Mouse (Mus musculus) layer of hippocampus, adult 9-11 months (tissue): ENCODE data around the gene Cdc25b.
A peak's percentile ranks its signal among the peaks of the same experiment; 100 is the strongest.

Source experiments
- DNase-seq: peaks from one replicate; pipeline ENCODE4 v3.0.0; 2022

Cdc25b gene

GRCm38 (mm10) chr2:131186771-131187601, at the start of gene Cdc25b, which contains the start of gene Spef1:
Cdc25b (plus strand) TSS chr2:131186949.
Spef1 (minus strand) TSS chr2:131187282.
- peak; percentile 79 for DNase-seq

DNA sequence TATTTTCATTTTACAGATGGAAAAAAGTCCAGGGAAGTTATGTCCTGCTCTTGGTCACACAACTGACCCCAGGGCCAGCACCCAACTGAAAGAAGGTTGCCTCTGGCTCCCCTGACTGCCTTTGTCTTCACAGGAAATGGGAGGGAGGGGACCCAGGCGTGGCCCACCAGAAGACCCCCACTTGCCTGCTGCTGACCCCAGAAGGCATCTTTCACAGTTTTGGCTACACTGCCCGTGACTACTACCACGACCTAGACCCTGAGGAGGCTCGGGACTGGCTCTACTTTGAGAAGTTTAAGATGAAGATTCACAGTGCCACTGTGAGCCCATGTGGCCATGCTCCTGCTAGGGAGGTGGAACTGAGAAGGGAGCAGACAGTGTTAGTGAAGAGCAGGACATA, 48.5 kb upstream of the Cdc25b start:
- no peak for DNase-seq

DNA sequence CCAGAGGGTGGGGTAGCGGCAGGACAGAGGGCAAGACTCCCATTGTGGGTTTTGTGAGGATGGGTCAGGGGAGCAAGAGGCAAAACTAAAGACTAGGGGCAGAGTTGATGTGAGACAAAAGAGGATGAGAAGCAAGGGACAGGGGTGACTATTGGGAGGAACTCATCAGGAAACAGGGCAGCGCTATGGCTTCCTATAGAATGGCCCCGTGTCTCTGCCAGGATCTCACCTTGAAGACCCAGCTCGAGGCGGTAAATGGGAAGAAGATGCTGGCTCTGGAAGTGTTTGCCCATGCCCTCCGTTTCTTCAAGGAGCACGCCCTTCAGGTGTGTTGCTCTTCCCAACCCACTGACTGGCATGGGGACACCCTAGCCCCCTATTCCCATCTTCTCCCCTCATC, 48.0 kb upstream of the Cdc25b start:
- no peak for DNase-seq

DNA sequence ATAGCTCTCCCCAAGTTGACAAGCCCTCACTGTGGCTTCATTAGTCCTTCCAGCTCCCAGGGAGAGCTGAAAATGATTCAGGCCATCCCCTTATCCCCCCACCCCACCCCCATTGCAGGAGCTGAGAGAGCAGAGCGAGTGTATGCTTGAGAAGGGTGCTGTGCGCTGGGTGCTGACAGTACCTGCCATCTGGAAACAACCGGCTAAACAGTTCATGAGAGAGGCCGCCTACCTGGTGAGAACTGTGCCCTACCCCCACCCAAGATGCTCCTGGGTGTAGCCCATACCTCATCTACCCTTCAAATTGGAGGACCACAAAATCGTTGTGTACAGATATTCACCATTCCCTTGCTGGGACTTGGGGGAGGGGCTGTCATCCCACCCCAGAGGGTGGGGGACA, 47.5 kb upstream of the Cdc25b start:
- DNase-seq, result no peak

DNA sequence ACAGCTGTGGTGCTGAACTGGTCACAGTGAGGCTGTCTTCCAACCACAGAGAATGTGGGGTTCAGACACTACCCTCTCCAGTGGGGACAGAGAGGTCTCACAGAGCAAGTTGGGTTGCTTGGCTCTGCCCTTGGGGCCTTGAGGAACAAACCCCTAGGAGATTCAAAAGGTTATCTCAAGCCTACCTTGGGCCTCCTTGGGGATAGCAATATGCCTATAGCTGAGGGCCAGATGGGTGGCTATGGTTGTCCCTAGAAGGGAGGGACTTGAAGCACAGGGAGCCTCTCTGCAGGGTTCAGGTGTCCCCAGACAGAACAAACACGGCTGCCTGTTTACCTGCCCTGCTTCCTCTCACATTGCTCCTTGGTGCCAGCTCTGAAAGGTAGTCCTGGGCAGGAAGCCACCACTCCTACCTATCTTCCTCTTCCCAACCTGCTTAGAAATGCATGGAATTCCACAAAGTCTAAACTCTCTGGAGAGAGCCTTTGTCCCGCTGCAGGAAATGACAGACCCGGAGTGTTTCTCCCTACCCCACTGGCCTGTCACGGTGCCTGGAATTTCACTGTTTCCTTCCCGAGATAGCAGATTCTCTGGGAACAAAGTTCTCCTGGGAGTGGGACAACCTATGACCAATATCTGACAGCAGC, 46.7 kb upstream of the Cdc25b start:
- DNase-seq, result no peak

- no peak for DNase-seq
Observed at GRCm38 (mm10) chr2:131140533-131140905, 46.2 kb upstream of the Cdc25b start.

DNA sequence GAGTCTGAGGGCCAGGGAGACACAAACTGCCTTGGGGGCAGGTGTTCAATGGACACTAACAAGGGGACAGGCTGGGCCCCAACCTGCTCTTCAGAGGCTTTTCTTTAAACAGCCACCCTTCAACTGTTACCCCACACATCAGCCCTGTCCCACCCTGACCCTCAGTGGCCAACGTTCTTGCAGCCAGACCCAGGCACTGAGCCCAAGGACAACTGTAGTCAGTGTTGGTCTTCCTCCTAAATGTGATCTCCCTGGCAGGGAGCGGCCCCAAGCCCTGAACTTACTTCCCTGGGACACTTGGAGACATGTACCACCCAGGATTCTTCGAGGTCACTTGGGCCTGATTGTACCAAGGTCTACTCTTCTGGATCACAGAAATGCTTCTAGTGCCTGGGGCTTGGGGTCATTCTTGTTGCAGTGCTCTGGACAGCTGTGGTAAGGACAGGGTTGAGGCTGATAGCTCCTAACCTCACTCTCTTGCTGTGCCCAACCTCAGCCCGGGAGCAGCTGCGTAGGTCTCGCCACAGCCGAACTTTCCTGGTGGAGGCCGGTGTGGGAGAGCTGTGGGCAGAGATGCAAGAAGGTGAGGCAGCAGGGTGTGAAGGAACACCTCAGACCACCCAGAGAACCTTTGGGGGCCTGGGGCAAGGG, 45.3 kb upstream of the Cdc25b start:
- DNase-seq, result no peak

GRCm38 (mm10) chr2:131142592-131142991, 44.2 kb upstream of the Cdc25b start:
- DNase-seq, result peak; percentile 35

DNA sequence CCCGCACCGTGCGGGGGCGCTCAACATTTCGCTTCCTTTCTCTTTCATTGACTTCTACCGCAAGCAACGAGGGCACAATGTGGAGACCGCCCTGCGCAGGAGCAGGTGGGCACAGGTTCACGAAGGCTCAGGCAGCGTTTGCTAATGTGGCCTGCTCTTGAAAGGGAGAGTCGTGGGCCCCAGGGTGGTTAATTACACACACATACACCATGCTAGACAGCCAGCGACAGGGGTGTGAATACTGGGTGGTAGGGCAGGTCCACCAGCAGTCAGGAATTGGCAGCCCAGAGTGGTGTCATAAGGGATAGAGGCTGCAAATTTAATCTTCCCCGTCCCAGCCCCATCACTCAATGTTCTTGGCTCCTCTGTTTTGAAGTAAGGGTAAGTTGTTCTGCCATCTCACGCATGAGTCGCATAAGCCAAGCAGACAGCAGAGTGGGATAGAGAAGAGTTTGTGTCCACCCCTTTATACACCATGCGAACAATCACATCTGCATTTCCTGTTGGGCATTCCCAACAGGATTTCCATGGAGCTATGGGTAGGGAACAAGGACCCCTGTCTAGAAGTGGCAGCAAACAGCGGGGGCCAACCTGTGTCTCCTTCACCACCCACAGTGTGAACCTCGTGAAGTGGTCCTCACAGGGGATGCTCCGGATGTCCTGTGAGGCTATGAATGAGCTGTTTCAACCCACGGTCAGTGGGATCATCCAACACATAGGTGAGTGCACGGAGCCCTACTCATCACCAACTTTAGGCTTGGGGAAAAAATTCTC, 43.6 kb upstream of the Cdc25b start:
- no peak for DNase-seq

DNA sequence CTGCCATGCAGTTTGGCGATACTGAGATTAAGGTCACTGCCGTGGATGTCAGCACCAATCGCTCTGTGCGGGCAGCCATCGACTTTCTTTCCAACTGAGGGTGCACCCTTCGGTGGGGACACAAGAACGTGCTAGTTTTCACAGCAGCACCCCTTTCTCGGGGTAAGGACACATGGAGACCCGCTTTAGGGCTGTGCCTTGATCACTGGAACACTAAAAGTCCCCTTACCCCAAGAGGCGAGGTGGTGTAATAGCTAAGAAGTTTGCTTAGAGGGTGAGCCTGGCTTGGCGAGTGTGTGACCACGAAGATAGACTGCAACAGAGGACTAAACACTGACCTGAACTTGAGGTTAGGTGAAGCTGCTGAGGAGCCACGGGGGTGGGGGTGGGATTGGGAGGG, 41.6 kb upstream of the Cdc25b start:
- DNase-seq, result no peak

DNA sequence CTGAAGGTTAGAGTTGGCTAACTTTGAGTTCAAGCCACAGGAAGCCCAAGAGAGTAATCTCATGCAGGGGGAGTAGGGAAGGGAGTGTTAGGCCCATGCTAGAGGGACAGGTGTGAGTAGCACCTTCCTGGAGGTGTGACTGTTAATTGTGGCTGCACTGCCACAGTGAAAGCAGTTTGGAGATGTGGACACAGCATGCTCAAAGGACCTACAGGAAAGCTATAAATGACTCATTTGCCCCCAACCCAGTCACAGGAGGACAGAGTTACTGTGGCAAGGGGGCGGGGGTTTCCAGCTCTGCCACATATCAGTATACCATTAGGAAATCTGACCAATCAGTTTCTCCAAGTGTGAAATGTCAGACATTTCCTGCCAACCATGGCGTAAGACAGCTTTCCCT, 41.2 kb upstream of the Cdc25b start:
- no peak for DNase-seq

DNA sequence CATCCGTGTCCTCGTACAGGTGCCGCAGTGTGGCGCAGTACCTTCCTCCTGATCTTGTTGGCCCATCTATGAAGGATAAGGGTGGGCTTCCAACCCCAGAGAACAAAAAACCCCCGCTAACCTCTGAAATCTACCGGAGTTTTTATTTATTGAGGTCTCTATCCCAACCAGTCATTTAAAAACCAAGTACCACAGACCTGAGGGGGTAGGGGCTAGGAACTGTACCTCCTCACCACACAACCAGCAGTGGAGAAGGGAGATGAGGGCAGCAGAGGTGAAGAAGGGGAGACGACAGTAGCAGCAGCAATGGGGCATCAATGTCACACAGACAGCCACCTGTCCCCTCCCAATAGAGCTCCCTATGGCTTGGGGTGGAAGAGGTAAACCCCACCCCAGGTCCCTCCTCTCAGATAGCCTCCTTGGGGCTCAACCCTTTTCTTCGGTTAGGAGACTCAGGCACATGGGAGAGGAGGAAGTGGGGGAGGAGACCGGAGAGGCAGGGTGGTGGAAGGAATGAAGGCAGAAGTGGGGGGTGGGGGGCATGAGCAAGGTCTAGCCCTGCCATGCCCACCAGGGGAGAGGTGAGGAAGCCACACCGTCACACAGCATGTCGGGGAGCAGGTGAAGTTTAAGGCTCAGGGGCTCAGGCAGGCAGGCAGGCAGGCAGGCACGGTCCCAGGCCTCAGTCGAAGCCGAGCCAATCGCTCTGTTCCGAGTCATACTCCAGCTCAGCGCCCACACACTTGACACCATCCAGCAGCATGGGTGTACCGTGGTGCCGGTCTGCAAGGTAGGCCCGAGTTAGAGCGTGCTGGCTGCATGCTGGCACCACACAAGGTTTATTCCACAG, 40.3 kb upstream of the Cdc25b start:
- DNase-seq, result no peak

DNA sequence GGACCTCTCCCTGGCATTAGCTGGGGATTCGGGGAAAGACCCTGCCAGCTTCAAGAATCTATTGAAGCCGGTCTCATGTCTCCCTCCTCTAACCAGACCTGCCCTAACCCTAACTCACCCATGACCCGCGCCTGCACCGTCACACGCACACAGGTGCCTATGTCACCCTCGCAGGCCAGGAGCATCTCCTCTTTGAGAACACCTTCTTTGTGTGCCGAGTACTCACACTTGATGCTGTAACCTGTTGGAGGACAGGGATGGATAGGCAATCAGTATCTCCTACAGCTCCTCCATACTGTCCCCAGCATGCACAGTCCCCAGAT, 39.7 kb upstream of the Cdc25b start:
- no peak for DNase-seq

DNA sequence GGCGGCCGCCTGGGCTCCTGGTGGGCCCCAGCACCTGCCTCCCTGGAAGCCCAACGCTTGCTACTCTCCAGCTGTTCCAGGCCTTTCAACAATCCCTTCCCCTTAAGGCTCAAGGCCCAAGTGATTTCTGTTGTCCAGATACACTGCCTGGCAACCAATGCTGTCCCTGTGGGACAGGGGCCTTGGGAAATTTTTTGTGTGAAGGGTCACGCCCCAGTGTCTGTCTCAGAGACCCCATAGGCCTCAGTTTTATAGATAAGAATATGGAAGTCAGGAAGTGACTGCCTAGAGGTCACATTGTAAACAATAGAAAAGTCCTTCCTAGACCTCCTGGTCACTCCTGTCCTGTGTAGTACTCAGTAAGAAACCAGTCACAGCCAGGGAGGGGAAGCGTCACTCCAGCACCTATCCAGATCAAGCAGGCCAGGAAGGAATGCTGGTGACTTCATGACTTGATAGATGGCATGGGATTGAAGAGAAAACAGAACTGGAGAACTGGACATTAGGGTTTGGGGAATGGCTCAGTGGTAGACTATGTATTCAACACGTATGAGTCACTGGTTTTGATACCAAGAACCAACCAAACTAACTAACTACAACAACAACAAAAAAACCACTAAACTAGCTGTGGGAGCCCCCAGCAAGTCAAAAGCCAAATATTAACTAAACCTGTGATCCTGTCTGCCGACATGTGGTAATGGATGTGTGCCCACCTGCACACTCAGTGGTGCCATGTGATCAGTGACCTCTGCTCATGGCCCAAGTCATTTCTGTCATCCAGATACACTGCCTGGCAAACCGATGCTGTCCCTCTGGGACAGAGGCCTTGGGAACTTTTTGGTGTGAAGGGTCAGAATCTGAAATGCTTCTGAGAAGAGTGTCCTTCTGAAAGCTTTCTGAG, 38.1 kb upstream of the Cdc25b start:
- DNase-seq, result no peak

DNA sequence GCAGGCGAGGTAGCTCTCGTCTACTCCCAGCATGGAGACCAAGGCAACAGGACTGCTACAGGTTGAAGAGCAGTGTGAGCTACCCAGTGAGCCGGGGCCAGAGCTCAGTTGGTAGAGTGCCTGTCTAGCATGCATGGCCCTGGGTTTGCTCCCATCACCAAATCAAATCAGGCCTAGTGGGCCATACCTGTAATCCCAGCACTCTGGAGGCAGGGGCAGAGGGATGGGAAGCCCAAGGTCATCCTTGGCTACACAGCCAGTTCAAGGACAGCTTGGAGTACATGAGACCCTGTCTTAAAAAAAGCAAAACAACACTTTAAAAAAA, 37.5 kb upstream of the Cdc25b start:
- DNase-seq, result no peak

- DNase-seq, result no peak
Observed at GRCm38 (mm10) chr2:131152166-131152730, 34.5 kb upstream of the Cdc25b start.

DNA sequence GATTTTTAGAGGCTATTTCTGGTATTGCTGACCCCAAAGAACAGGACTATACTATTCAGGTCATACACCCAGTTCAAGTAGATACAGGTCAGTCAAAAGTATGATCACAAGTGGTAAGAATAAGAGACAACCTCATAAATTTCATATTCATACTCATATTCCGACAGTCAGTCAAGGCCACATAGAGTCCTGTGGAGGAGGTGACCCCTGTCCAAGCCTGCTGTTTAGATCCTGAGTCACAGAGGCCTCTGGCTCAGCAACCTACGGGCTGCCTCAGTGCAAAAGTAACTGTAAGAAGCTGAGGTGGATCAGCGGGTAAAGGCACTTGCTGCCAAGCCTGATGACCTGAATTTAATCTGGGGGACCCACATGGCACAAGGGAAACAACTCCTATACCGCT, 32.7 kb upstream of the Cdc25b start:
- no peak for DNase-seq

- DNase-seq, result no peak
Observed at GRCm38 (mm10) chr2:131156987-131157386, 29.8 kb upstream of the Cdc25b start.

DNA sequence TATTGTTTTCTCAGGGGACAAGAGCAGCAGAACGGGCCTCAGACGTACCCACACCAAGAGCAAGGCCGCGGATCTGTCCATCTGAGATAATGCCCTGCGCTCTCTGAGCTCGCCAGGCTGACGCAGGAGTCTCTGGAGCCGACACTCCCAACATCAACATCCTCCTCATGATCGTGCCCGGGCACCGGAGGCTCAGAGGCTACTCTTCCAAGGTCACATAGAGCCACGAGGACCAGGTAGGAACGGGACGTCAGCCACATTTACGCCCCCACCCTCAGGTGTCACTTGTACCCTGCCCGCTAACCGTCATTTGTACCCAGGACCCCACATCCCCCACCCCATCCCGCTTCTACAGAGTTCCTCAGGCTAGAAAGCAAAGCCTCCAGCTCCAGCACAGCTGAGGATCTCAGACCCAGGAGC, 27.2 kb upstream of the Cdc25b start:
- no peak for DNase-seq

DNA sequence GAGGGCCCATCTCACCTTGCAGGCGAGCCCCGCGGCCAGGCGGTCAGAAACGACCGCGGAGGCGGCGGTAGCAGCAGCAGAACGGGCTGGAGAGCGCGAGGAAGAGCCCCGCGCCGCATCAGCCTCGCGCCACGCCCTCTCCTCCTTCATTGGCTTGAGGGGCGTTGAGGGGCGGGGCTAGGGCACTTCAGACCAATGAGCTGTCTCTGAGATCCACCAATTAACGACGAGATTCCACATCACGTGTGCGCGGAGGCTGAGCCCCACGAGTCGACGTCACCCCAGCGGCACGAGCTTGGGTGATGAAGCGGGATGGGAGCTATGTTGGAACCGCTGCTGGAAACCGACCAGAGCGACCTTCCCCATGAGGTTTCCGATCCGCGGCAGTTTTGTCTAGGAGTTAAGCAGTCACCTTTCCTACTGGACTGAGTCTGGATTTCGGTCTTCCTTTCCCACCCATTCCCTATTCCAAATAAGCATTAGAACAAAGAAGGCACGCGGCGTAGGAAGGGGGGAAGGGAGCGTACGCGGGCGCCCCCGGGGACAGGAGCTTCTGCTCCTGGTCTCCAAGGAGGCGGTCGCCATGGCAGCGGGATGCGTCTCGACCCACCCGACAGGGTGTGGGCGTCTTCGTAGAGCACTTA, 26.7 kb upstream of the Cdc25b start, which contains the start of gene 1700037H04Rik:
Gene 1700037H04Rik, minus strand, starts transcription at position 144 of the 644 bp plus-strand sequence.
- DNase-seq, result peak; percentile 98
